Mouse (Mus musculus): ENCODE results near the gene Dusp11. TPM values are rescaled to one million over a fixed set of nuclear protein-coding genes. Genes with fewer than 3 reads are reported as not detected.

Dusp11 gene
- 28.5 and 33.2 TPM in 2 replicates for total RNA-seq (2012; rRNA removed)
- total RNA-seq (2014; rRNA removed): 34.8 and 35.7 TPM in 2 replicates
- polyA plus RNA-seq (2012; ENCODE audit: insufficient read length, low read depth): 46.6 and 48.6 TPM in 2 replicates

DNA sequence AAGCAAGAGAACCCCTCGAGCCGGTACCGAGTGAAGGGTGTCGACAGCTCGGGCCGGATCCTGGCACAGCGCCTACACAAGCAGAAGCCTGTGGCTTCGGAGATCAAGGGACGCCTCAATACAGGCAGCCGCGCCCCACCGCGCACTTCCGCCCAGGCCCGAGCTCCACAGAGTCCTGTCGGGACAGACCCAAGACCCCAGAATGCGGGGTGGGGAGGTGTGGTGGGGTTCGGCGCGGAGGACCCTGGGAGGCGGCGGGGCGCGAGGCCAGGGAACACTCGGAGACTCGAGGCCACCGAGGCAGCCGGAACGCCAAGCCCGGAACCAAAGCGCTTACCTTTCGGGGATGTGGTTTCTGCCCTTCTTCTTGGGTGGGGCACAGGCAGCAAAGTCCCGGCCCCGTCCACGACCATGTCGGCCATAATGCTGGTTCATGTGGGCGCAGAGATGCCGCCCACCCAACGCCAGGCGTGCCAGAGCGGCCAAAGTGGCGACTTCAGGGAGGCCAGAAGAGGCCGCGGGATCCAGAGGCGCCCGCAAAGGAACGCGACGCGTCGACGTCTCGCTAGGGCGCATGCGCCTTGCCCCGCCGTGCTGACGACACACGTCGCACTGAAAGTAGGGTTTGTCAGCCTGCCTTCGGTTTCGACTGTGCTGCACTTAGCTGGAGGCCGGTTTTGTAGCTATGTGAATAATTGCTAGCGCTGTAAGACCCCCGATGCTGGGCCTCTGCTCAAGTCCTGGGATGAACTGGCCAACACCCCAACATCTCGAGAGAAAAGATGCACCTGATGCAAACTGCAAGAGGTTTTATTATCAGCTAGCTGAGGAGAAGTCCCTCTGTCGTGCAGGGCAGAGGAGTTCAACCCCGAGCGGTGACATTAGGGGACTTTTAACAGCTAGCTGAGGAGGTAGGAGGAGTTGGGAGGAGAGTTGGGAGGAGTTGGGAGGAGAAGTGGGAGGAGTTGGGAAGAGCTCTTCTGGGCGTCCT is at the start of gene Dusp11:
TSS of gene Dusp11 (minus strand) at position 567 of the 991 bp plus-strand sequence.
- peak; percentile 84 for DNase-seq (ENCODE audit: extremely low read depth)
- Histone ChIP-seq H3K27me3 (replicated peaks) (no peaks in the 10 kb centered on the region), H3K4me1 (ENCODE audit: control insufficient read depth in 1 of 2, insufficient read depth in 2 of 2) (peaks cover 2 to 21% of the 10 kb centered on the region in 2 experiments; a peak in 3 of 4 replicates), H3K27ac (ENCODE audit: insufficient read depth, low read depth) (peak within 1 kb of the TSS; percentile 79), H3K9me3 (replicated peaks; ENCODE audit: low read length) (no peaks in the 10 kb centered on the region), H3K4me3 (replicated peaks in 1 of 3; ENCODE audit: low read depth in 2 of 3, low read length in 2 of 3, poor library complexity in 1 of 3) (peak within 1 kb of the TSS; percentile 75 to 87 (median 81)), H3K9ac (ENCODE audit: insufficient read depth, low read depth) (peak within 1 kb of the TSS; percentile 92), H3K4me2 (ENCODE audit: insufficient read depth, low read depth, poor library complexity, severe bottlenecking) (peak within 1 kb of the TSS; percentile 99), H3K79me2 (replicated peaks; ENCODE audit: control insufficient read depth, extremely low read depth, insufficient read depth, poor library complexity, severe bottlenecking) (peaks cover 29% of the 10 kb centered on the region), H3K36me3 (replicated peaks in 1 of 2; ENCODE audit: control insufficient read depth in 1 of 2, insufficient read depth in 1 of 2, low read length in 1 of 2) (peaks cover 8 to 30% of the 10 kb centered on the region in 2 experiments)
- in situ Hi-C loops (cut with MboI; ENCODE audit: low pct_ligation_motif_present, low pct_unique_long_range_greater_than_20kb, low sequenced_read_pairs): no loop called here
- dilution Hi-C loops (cut with MboI; ENCODE audit: extremely low pct_ligation_motif_present, extremely low pct_unique_long_range_greater_than_20kb, low sequenced_read_pairs): no loop called here
- TF ChIP-seq NELFE (IDR thresholded peaks at IDR 0.05; ENCODE audit: low read depth, low read length): peak; percentile 96
- TF ChIP-seq SMC3 (IDR thresholded peaks at IDR 0.05; ENCODE audit: low read depth, low read length): no peak
- 0 out of 2 replicates have a peak, but pooled peaks have one; percentile 47 for TF ChIP-seq MYC (IDR thresholded peaks at IDR 0.05; ENCODE audit: low read depth, low read length)
- no peak for TF ChIP-seq MAFK (IDR thresholded peaks at IDR 0.05; ENCODE audit: insufficient replicate concordance, low read length)
- TF ChIP-seq USF2 (conservative IDR thresholded peaks at IDR 0.05; ENCODE audit: low read depth, low read length): no peak
- no peak for TF ChIP-seq BHLHE40 (IDR thresholded peaks at IDR 0.05; ENCODE audit: low read depth, low read length)
- peak; percentile 43 for TF ChIP-seq MXI1 (IDR thresholded peaks at IDR 0.05; ENCODE audit: low read depth, low read length)
- TF ChIP-seq PAX5 (IDR thresholded peaks at IDR 0.05; ENCODE audit: low read length): no peak
- peak; percentile 60; the same call in 1 of the 2 replicates for TF ChIP-seq KAT2A (IDR thresholded peaks at IDR 0.05; ENCODE audit: insufficient replicate concordance, low read length)
- peak; percentile 96 for TF ChIP-seq TBP (conservative IDR thresholded peaks at IDR 0.05; ENCODE audit: low read depth, low read length)
- peak; percentile 13; the same call in 1 of the 2 replicates for TF ChIP-seq MAX (IDR thresholded peaks at IDR 0.05; ENCODE audit: low read length)
- TF ChIP-seq RCOR1 (conservative IDR thresholded peaks at IDR 0.05; ENCODE audit: low read depth, low read length): no peak
- TF ChIP-seq NRF1 (IDR thresholded peaks at IDR 0.05; ENCODE audit: low read depth, low read length): peak; percentile 89
- TF ChIP-seq JUN (IDR thresholded peaks at IDR 0.05; ENCODE audit: insufficient read depth, low read depth, low read length): no peak
- peak; percentile 90 for TF ChIP-seq UBTF (IDR thresholded peaks at IDR 0.05; ENCODE audit: low read depth, low read length)
- TF ChIP-seq ZKSCAN1 (IDR thresholded peaks at IDR 0.05; ENCODE audit: borderline replicate concordance, low read depth, low read length): no peak
- TF ChIP-seq CHD1 (IDR thresholded peaks at IDR 0.05; ENCODE audit: low read depth, low read length): no peak
- TF ChIP-seq JUND (conservative IDR thresholded peaks at IDR 0.05; ENCODE audit: low read depth, low read length): no peak
- TF ChIP-seq USF1 (IDR thresholded peaks at IDR 0.05; ENCODE audit: low read depth, low read length): no peak
- TF ChIP-seq POLR2AphosphoS2 (IDR thresholded peaks at IDR 0.05; ENCODE audit: low read depth, low read length): 0 out of 2 replicates have a peak, but pooled peaks have one; percentile 64
- peak; percentile 67 for TF ChIP-seq HCFC1 (IDR thresholded peaks at IDR 0.05; ENCODE audit: low read depth, low read length)
- TF ChIP-seq TCF12 (IDR thresholded peaks at IDR 0.05; ENCODE audit: low read depth, low read length): 0 out of 2 replicates have a peak, but pooled peaks have one; percentile 23
- TF ChIP-seq ZMIZ1 (IDR thresholded peaks at IDR 0.05; ENCODE audit: low read depth, low read length): peak; percentile 87
- TF ChIP-seq E2F4 (IDR thresholded peaks at IDR 0.05; ENCODE audit: insufficient replicate concordance, low read depth, low read length): no peak
- 0 out of 2 replicates have a peak, but pooled peaks have one; percentile 26 for TF ChIP-seq MAZ (IDR thresholded peaks at IDR 0.05; ENCODE audit: low read depth, low read length)
- no peak for TF ChIP-seq CTCF (conservative IDR thresholded peaks at IDR 0.05 in 1 of 2, IDR thresholded peaks at IDR 0.05 in 1 of 2; ENCODE audit: low read depth in 2 of 2, low read length in 2 of 2)
- no peak for TF ChIP-seq RAD21 (IDR thresholded peaks at IDR 0.05; ENCODE audit: low read depth, low read length)
- TF ChIP-seq ETS1 (conservative IDR thresholded peaks at IDR 0.05; ENCODE audit: low read depth, low read length): peak; percentile 11; the same call in 1 of the 2 replicates
- TF ChIP-seq ELF1 (IDR thresholded peaks at IDR 0.05; ENCODE audit: low read depth, low read length): peak; percentile 62
- peak; percentile 95 for TF ChIP-seq POLR2A (IDR thresholded peaks at IDR 0.05; ENCODE audit: low read depth, low read length)
- TF ChIP-seq IRF4 (IDR thresholded peaks at IDR 0.05; ENCODE audit: low read depth, low read length): no peak; the same call in 1 of the 2 replicates
- TF ChIP-seq ZC3H11A (IDR thresholded peaks at IDR 0.05; ENCODE audit: low read depth, low read length): no peak
- no peak for TF ChIP-seq EP300 (IDR thresholded peaks at IDR 0.05; ENCODE audit: low read length)
- no peak; the same call in 1 of the 2 replicates for TF ChIP-seq MEF2A (IDR thresholded peaks at IDR 0.05; ENCODE audit: borderline replicate concordance, low read depth, low read length)
- TF ChIP-seq GABPA (IDR thresholded peaks at IDR 0.05; ENCODE audit: insufficient replicate concordance, low read depth, low read length): no peak
- TF ChIP-seq ZNF384 (IDR thresholded peaks at IDR 0.05; ENCODE audit: low read depth, low read length): no peak
